Mouse (Mus musculus) CH12.LX (cell line): ENCODE measurements at regions not wholly inside any gene's neighbourhood (a gene's known extent, or its start where the extent isn't known, plus 50 kb on each side); places are given as distances from the start of the nearest gene placed in this dataset.

ENCODE experiments used
- CTCF ChIP-seq, 2 experiments: IDR thresholded peaks in 1 of 2; conservative IDR thresholded peaks in 1 of 2; 2 replicates each; pipeline ENCODE4 v1.5.1; 2011 to 2012; ENCODE audit warnings: low read depth in 2 of 2, low read length in 2 of 2, improper control_type of control experiment in 1 of 2, inconsistent platforms in 1 of 2, mild to moderate bottlenecking in 1 of 2, moderate library complexity in 1 of 2
- E2F4 ChIP-seq: IDR thresholded peaks from 2 replicates; pipeline ENCODE4 v1.6.1; 2011; ENCODE audit warnings: low read depth, low read length, improper control_type of control experiment; ENCODE audit not compliant: insufficient replicate concordance
- MEF2A ChIP-seq: IDR thresholded peaks from 2 replicates; pipeline ENCODE4 v1.6.1; 2014; ENCODE audit warnings: low read depth, mild to moderate bottlenecking, inconsistent platforms, low read length, improper control_type of control experiment, borderline replicate concordance
- UBTF ChIP-seq: IDR thresholded peaks from 2 replicates; pipeline ENCODE4 v1.6.1; 2012; ENCODE audit warnings: low read depth, mild to moderate bottlenecking, inconsistent platforms, low read length, improper control_type of control experiment, moderate library complexity

GRCm38 (mm10) chr17:49243419-49243818 lies 184.7 kb upstream of the Mocs1 start:
- TF ChIP-seq MEF2A (no peak), E2F4 (no peak), CTCF (conservative IDR thresholded peaks at IDR 0.05 in 1 of 2, IDR thresholded peaks at IDR 0.05 in 1 of 2; ENCODE audit: low read depth in 2 of 2, low read length in 2 of 2) (no peak), UBTF (no peak)
